Mouse (Mus musculus) lung, postnatal 0 days (tissue): ENCODE measurements around the gene Dhx9.

Experiments used
- CTCF ChIP-seq: IDR thresholded peaks from 2 replicates; pipeline ENCODE4 v1.5.1; 2016; ENCODE audit warnings: antibody characterized with exemption, mild to moderate bottlenecking
- EP300 ChIP-seq: IDR thresholded peaks from 2 replicates; pipeline ENCODE4 v1.6.1; 2016; ENCODE audit warnings: antibody characterized with exemption, mild to moderate bottlenecking, control low read depth

DNA sequence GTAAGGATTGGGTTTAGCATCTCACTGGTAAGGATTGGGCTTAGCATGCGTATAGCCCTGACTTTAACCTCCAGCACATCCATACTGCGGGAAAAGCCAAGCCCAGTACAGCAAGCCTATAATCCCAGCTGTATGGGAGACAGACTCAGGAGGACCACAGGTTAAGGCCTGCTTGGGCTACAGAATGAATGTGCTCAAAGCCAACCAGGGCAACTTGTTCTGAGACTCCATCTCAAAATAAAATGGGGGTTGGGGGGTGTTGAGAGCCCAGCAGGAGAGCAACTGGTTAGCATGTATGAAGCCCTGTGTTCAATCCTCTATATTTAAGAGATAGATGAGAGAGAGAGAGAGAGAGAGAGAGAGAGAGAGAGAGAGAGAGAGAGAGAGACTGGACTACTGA, 3.9 kb upstream of the Dhx9 start:
- no peak for TF ChIP-seq EP300
- TF ChIP-seq CTCF: no peak
